Mouse (Mus musculus) frontal cortex, postnatal 10 days (tissue): ENCODE measurements around the gene Slc26a10.
"Not testable (repeated sequence)": the region's sequence is repeated elsewhere in the genome, so short reads cannot be mapped to it uniquely, and the experiment has no call there.

Experiments
- DNase-seq, 2 experiments: peaks; one replicate each; pipeline ENCODE4 v3.0.0; 2022; ENCODE audit warnings: low spot score in 2 of 2, mixed read lengths in 1 of 2

The Slc26a10 gene

DNA sequence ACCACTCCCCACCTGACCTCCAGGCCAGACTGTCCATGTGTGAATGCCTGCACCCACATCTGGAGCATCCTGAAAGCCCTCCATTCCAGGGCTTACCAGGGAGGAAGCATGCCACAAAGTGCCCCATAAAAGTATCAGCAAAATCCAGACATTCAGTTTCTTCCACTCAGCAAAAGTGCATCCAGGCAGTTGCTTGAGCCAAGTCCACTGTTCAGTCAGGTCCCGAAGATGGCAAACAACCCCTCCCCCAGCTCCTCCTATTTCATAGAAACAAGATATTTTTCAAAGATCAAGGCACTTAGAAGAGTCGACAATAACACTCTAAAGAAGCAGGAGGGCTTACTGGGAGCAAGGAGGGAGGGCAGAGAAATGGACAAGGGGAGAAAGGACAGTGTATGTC is 18.0 kb upstream of the Slc26a10 start:
- DNase-seq = no peak

DNA sequence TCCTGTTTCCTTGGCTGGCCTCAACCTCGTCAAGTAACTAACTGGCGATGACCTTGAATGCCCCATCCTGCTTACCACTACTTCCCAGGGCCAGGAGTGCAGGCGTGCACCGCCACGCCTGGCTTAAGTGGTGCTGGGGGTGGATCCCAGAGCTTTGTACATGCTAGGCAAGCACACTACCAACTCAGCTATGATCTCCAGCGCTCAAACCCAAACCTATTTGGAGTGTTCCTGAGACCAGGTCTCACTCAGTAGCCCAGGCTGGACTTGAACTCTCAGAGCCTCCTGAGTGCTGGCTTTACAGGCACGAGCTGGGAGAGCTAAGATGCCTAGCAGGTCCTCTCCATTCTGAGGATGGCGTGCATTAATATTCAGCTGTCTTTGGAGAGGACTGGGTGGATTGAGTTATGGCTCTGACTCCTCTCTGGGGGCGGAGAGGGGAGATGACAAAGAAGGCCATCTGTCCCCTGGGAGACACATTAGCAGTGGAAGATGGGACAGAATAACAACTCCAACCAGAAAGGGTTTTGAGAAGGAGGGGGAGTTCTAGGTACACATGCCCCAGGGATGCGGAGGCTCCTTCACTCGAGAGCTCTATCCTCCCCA is 17.2 kb upstream of the Slc26a10 start:
- no peak for DNase-seq

DNA sequence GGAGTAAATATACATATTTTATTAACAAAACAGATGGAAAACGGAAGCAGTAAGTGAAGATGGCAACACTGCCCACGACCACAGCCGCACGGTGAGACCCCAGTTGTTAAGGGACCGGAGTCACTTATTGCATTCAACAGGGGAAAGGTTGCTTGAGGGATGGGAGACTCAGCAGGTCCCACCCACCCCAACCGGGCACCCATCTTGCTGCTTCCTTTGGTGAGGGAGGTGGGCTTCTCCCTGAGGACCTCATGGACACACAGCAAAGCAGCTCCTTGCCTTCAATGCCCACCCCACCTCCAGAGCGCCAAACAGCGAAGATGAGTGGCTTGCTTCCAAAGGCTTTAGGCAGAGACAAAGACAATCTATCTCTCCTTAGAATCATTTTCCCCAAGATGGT is 16.7 kb upstream of the Slc26a10 start:
- DNase-seq = no peak

DNA sequence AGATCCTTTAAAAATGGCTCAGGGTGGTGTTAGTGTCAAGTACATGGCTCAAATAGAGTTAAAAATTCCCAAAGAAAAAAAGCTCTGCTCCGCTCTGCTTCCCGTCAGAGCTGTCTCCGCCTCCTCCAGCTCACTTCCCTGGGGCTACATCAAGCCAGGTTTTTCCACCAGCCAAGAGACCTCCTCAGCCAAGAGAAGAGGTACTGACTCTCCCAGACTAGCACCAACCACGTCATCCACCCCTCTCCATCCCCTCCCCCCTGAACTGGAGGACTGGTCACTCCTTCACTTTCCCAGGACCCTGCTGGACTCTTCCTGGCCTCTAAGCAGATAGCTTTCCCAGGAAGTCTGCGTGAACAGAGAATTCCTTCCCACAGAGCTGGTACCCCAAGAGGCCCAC is 15.9 kb upstream of the Slc26a10 start:
- DNase-seq = peak; percentile 60 to 67

DNA sequence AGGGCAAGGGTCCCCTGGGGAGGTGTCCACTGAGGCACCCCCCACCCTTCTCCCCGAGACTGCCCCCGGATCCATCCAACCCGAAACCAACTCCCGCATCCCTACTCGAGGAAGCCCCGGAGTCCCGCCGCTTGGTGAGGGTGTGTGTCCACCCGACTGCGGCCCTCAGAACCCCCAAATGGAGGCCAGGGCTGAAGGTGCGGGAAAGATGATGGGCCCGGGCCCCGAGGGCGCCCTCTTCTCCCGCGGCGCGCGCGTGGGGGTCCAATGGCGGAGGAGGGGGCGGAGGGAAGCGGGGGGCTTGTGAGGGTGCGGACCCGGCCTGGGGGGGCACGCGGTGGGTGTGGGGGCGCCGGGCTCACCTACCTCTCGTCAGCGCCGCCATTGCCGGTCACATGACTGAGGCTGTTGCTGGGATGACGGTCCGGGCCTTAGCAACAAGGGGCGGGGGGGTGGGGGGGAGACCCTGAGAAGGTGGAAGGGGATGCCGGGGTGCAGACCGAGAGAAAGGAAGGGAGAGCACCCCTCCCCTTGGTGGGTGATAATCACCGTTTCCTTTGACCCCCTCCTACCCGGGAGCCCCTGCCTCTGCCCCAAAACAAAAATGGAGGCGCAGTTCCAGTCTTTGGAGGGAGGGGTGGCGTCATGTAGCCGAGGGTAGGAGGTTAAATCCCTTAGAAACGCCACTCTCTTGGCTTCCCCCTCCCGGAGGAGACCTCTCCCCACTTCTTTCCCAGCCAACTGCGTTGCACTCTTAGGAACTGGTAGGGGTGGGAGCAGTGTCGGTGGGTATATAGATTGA is 15.1 kb upstream of the Slc26a10 start, which contains the start of gene Dtx3:
TSS of gene Dtx3 (minus strand) at position 401 of the 802 bp plus-strand sequence.
- DNase-seq = no peak

DNA sequence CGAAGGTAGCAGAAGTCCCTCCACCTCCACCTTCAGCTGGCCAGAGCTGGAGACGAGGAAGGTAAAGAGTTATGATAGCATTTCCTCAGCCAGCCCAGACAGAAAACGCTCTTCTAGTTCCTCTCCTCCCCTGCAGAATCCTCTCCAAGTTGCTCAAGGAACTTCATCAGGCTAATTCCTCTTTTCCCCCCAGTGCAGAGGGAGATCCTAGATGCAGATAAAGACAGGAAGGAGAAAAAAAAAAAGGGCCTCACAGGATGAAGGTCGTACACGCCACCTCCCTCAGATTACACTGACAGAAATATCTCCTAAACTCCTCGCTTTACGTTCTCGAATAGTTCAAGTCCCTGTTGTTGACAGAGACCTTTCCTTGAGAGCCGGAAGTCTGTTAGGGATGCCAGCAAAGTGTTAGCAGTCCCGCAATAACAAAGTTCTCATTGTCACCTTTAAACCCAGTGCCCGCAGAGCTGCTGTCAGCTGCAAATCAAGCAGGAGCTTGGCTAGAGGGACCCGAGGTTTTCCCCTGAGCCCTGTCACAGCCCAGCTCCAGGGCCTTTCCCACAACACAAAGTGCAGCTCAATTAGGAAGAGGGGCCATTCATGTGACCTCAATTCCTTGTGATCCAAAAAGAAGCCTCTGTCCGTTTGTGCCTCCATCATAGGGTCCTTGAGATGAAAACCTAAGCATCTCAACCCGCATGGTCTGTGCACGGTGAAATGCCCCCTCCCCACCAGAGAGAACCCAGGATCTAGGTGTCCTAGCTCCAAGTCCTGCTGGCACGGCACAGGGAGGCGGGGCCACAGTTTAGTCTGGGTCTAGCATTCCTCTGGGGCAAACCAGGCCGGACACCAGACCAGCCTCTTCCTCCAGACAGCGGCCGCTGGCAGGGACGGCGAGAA is 14.2 kb upstream of the Slc26a10 start:
- DNase-seq = no peak

DNA sequence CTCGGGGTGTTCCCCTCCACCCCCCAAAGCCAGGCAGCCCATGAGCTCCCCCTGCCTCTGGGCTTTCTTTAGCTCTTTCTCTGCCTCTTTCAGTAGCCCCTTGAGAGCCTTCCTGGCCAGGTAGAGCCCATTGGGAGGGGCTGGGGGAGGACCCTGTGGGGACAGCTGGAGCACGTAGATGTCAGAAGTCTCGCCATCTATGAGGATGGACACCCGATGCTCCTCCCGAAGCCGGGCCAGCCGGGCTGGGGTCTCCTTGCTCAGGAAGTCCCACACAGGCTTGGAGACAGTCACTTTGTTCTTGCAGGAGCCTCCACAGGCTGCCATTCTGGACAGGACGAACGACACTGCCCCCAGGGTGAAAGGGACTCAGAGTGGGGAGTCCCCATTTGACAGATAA is 12.6 kb upstream of the Slc26a10 start:
- DNase-seq = no peak

DNA sequence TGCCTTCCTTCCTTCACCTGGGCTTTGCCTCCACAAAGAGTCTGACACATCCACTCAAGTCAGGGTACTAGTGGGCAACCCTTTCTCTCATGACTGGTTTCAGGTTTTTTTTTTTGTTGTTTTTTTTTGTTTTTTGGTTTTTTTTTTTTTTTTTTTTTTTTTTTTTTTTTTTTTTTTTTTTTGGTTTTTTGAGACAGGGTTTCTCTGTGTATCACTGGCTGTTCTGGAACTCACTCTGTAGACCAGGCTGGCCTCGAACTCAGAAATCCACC is 11.5 kb upstream of the Slc26a10 start:
- DNase-seq = not testable (repeated sequence)

DNA sequence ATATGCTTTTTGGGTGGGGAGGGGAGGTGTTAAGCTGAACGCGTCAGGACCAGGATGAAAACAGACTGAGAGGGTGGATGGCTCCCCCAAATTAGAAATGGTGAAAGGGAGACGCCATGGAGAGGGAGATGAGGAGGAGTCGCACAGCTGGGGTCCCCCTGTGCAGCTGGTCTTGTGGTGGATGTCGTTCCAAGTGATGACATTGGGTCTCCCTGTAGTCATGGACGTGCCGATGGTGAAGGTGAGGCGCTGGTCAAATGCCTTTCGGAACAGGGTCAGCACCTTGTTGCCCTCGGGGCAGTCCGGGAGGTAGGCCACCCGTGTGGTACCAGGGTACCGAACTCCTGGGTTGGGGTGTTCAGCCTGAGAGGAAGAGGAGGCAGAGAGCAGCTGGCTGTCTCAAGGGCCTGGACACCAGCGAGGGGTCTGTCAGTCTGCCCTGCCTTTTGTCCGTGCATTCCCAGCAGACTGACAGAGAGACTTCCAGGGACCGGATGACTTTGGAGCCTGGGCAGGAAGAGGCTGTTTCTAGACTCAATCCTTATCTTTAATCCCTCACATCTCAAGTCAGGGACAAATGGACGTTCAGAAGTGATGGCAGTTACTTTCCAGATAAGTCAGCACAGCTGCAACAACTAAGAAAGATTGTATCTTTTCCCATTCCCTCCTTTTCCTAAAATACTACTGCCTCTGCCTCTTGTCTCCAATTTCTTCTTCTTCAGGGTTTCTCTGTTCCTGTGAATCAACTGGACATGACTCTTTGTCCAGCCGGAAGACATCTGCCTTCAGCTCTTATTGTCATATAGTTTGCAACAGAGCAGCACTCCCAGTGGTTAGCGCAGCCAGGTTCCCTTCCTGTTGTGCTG is 11.0 kb upstream of the Slc26a10 start:
- no peak for DNase-seq

DNA sequence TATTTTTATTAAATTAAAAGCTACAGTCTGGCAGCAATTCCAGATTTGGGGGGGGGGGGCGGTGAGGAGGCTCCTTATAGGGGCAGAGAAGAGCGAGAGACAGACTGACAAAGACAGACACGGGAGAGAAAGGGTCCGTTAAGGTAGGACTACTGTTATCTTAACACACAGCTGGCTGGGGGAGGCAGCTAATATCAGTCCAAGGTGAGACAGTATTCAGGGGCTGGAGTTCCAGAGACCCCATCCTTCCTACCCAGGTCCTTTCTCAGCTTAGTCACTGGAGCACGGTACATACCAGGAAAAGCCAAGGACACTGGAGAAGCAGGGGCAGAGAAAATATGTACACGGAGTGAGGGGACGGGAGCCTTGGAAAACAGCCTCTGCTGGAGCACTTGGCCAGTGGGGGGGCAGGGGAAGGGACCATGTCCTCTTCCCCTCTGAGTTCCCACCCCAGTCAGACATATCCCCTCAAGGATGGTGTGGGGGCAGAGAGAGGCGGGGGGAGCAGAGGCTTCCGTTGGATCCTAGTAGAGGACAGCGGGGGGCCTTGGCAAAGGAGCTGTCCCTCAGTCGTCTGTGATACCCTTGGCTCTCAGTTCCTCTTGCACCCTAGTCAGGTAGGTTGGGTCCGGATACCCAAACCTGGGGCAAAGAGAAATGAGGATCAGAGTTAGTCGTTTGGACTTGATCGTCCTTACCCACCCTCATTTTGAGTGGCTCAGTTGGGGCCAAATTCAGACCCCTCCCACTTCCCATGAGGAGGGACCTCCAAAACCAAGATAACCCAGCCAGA is 10.1 kb upstream of the Slc26a10 start:
- DNase-seq = no peak

DNA sequence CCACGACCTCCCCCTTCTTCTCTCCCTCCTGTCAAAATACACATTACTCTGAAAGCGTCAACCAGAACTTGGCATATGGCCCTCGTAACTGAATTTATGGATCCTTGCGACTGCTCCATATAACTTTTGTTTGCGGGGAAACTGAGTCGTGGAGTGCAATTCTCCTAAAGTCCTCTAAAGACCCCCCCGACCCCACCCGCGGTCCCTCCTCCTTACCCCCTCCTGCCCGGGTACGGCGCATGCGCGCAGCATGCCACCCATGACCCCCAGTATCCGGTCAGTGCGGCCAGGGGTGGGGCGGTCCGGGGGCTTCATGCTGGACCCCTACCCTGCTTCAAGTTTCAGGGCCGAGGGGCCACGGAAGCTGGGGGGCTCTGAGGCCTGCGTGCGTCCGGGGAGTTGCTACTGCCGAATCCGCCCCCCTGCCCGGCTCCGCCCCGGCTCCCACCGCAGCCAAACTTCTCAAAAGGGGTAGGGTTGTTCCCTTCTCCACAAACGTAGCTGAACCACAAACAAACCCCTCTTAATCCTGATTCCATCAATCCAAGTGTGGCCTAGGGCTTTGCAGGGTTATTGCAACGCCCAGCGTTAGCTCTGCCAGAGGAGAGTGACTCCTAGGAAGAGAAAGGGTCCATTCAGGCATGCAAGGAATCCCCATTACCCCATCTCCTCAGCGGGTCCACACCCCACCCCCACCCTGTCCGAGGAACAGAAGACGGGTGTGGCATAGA is 9.4 kb upstream of the Slc26a10 start, which contains the start of gene Arhgef25:
TSS of gene Arhgef25 (minus strand) at position 433 of the 731 bp plus-strand sequence.
- DNase-seq = no peak

DNA sequence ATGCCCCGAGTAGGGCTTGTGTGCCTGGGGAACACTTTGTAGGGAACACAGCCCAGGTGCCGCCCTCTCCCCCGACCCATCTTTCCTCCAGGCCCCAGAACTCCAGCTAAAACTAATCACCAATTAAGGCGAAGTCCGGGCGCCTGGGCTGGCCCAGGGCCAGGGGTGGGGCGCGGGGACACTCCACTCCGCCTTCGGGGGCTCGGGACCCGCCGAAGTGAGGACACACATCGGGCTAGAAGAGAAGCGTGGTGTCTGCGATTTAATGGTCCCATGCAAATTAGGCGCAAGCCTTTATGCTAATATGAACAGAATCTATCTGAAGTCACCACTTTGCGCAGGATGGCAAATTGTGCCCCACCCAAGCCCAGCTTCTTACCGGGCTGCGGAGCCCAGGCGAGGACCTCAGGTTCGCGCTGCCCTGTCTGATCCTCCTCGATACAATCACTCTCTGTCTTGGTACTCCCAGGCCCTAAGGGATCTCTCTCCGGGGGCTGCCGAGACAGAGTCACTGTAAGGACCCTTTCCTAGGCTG is 8.7 kb upstream of the Slc26a10 start:
- DNase-seq = no peak

DNA sequence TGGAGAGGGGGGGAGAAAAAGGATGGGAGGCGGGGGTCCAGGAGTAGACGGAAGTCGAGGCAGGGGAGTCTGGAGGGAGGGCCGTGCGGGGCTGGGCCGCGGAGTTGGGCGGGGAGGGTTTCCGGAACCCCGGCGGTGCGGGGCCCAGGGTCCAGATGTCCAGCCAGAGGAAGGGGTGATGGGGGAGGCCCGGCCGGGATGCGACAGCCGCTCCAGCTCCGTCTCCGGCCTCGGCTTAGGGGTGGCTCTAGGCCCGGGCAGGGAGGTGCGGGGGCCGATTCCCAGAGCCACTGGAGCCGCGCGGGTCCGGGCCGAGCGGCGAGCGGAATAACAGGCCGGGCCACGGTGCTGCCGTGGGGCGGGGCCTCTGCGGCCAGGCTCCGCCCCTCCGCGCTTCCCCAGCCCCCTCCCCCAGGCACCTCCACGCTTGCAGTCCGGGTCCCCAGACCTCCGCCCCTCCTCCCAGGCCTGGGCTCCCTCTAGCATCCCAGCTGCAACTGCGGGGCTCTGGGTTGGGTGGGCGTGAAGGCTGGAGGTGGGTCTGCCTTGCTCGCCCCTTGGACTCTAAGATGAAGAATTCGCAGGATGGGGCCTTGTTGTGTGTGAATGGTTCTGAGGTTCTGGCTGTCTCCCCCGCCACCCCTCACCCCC is 8.1 kb upstream of the Slc26a10 start:
- peak in 1 of 2 experiments; percentile 54 for DNase-seq

DNA sequence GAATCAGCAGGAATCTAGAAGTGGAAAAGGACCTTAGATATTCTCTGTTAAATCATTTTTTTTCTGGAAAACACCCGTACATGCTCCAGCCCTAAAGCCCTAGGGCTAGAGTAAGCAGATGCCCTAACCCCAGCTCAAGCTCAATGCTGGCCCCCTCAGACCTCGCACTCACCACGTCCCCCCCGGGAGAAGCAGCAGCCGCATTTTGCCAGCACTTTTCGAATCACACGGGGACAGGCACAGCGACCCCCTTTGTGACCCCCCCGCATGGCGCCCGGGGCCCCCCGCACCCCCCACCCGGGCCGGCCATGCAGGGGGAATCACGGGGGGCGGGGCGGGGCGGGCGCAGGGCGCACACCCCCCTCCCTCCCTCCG is 7.6 kb upstream of the Slc26a10 start:
- no peak for DNase-seq

DNA sequence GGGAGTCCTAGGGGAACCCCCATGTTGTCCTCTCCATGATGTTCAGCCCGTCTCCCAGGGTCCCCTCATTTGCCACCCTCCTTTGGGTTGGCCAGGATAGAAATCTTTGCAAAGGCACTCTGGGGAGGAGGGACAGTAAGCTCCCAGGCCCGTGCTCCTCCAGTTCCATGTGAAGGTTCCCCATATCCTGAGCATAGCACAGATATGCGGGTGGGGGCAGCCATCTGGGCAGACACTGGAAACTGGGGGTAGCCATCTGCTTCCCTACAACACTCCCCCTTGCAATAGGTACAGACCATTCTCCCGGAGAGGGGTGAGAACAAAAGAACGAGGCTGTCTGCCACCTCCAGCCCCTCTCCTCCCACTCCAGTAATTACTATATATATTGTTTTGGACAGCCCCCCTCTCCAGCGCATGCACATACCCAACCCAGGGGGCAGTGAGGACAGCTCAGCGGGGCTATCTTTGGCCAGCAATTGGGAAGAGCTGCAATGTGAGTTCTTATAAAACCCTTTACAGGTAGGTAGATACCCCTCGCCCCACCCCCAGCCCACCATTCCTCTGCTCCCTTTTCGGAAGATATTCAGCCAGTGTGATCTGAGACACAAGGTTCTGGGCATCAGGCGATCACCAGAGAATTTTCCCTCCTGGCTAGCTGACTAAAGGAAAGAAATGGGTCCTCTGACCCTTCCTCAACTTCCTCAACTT is 7.1 kb upstream of the Slc26a10 start:
- DNase-seq = no peak

DNA sequence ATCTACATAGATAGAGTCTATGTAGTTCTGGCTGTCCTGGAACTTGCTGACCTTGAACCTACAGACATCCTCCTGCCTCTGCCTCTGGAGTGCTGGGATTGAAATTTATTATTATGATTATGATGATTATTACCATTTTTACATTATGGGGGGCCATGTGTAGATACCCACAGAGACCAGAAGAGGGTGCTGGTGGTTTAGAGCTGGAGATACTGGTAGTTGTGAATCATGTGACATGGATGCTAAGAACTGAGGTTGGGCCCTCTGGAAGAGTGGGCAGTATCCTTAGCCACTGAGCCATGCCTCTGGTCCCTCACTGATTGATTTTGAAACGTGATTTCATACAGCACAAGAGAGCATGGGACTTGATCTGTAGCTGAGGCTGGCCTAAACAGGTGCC is 6.0 kb upstream of the Slc26a10 start:
- no peak for DNase-seq

DNA sequence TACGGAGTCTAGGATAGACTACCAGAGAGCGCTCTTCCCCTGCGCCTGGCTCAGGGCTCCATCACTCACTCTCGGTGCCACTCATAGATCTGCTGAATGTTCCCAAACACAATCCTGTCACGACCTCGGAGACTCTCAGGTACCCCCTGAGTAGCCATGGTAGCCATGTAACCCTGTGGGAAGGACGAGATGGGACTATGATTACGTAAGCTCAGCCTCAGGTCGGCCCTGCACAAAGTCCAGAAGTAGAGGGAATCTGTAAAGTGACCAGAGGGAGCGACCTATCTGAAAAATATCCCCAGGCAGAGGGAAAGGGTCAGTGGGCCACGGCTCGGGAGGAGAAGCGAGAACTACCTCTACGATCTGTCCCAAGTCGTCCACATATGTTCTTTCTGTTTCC is 5.1 kb upstream of the Slc26a10 start:
- no peak for DNase-seq

DNA sequence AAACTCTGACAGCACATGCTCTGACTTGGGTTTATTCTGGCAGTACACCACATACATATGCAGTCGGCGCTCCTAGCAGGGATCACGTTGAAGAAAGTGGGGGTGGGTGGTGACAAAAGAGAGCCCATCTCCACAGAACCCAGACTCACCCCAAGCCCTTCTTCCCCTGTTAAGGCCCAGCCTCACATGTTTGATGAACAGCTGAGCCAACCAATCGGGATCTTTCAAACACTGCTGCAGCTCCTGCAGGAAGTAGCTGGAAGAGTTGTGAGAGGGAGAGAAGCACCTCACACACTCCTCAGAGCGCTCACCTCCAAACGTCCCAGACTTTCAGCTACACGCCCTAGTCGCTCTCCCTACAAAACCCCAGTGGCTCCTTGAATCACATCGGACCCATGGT is 4.7 kb upstream of the Slc26a10 start:
- DNase-seq = no peak

DNA sequence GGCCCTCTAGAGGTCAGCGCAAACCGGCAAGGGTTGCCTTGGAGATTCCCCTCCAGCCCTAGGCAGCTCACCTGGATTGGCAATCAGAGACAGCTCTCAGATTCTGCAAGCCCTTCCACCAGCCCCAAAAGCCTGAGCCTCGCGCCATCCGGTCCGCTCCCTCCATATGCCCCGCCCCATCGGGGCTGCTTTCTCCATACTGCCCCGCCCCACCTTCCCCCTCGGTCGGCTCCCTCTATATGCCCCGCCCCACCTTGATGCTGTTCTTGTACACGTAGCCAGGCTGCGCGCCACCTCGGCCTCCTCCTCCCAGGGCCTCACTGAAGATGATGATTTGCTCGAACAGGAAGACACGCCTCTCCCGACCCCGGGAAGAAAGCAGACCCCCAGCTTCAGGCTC is 3.3 kb upstream of the Slc26a10 start:
- DNase-seq = no peak
